Mouse (Mus musculus): ENCODE measurements around the gene Rec8. TPM values are rescaled to one million over a fixed set of nuclear protein-coding genes. Genes with fewer than 3 reads are reported as not detected.
A peak's percentile ranks its signal among the peaks of the same experiment; 100 is the strongest.

Gene Rec8
- polyA plus RNA-seq (2012; ENCODE audit: insufficient read depth, insufficient read length, missing spikeins), result not detected in 2 replicates

DNA sequence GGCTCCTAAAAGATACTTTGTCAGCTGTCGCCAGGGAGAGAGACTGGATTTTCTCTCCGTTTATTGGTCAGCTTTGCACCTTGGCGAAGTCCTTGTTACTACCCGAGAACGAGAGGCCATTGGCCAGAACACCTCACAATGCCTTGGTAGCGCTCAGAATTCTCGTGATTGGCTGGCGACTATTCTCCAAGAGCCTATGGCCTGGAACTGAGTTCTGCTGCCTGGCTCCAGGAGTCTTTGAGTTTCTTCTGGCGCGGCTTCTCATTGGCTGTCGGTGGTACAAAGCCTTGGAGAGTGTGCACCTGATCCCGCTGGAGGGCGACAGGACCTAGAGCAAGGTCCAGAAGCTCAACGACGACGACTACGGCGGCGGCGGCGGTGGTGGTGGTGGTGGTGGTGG lies at the start of gene Rec8:
TSS of gene Rec8 (plus strand) at position 216 of the 400 bp plus-strand sequence.
- no peak within 1 kb of the TSS for H3K27ac ChIP-seq (replicated peaks; ENCODE audit: low read depth, low read length)
- no peaks in the 10 kb centered on the region for H3K4me1 ChIP-seq (ENCODE audit: control insufficient read depth, insufficient read depth, insufficient read length, low read length)
- no peak within 1 kb of the TSS for H3K4me3 ChIP-seq (ENCODE audit: insufficient read depth, low read depth, low read length)

DNA sequence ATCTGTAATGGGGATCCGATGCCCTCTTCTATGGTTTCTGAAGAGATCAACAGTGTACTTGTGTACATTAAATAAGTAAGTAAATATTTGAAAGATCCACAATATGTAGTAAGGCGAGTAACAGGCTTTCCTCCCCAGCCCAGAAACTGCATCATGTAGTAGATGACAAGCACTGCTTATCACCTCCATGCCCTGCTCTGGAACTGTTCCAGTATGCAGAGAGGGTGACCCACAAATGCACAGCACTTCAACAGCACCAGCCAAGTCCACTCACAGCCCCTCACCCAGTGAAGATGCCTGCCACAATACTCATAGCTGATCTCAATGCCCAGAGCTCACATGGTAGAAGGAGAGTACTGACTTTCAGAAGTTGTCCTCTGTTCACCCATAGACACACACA lies 47.2 kb upstream of the Rec8 start:
- Histone ChIP-seq H3K4me3 (ENCODE audit: insufficient read depth, low read depth, low read length) (no peak overlapping the region), H3K27ac (replicated peaks; ENCODE audit: low read depth, low read length) (no peak overlapping the region), H3K4me1 (ENCODE audit: control insufficient read depth, insufficient read depth, insufficient read length, low read length) (no peaks in the 10 kb centered on the region)

DNA sequence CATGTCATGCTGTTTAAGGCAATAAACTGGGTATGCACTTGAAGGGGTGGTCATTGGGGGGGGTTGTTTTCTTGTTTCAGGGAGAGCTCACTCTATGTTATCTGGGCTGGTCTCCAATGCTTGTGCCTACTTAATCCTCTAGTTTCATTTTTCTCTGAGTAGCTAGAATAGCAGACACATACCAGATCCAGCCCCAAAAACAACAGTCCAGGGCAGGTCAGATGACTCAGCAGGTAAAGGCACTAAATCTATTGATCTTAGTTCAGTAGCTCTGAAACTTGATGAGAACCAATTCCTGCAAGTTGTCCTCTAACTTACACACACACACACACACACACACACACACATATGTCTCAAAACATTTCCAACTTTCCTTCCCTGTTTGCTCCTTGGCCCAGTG lies 46.1 kb upstream of the Rec8 start:
- Histone ChIP-seq H3K4me3 (ENCODE audit: insufficient read depth, low read depth, low read length) (no peak overlapping the region), H3K27ac (replicated peaks; ENCODE audit: low read depth, low read length) (no peak overlapping the region), H3K4me1 (ENCODE audit: control insufficient read depth, insufficient read depth, insufficient read length, low read length) (no peaks in the 10 kb centered on the region)

DNA sequence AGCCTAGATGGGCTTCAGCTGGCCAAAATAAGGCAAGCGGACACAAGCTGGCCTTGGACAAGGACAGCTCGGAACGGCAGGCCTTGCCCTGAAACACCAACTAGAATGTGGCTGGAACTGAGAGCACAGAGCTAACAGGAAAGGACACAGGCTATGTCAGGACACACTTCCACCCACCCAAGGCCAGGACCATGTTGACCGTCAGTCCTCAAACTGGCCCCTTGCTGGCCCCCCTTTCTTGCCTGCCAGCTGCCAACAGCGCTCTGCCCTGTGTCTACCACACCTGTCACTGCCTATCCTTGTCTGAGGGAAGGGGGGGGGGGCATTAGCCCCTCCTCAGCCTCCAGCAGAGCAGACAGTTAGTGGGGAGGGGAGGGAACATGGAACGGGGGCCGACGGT lies 42.5 kb upstream of the Rec8 start, which contains the start of gene Fitm1:
TSS of gene Fitm1 (plus strand) at position 316 of the 400 bp plus-strand sequence.
- no peak within 1 kb of the TSS for H3K27ac ChIP-seq (replicated peaks; ENCODE audit: low read depth, low read length)
- no peaks in the 10 kb centered on the region for H3K4me1 ChIP-seq (ENCODE audit: control insufficient read depth, insufficient read depth, insufficient read length, low read length)
- H3K4me3 ChIP-seq (ENCODE audit: insufficient read depth, low read depth, low read length), result no peak within 1 kb of the TSS

DNA sequence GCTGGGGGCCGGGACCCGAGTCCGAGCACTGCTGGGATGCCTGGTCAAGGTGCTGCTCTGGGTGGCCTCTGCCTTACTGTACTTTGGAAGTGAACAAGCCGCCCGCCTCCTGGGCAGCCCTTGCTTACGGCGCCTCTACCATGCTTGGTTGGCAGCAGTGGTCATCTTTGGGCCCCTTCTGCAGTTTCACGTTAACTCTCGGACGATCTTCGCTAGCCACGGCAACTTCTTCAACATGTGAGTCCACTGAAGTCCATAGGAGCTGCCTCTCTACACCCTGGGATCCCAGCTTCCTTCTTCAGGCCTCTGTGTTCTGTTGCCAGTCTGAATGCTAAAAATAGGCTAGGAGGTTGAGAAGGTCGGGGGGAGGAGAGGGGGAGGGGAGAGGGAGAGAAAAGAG lies 42.1 kb upstream of the Rec8 start:
- H3K4me1 ChIP-seq (ENCODE audit: control insufficient read depth, insufficient read depth, insufficient read length, low read length), result no peaks in the 10 kb centered on the region
- H3K4me3 ChIP-seq (ENCODE audit: insufficient read depth, low read depth, low read length), result no peak overlapping the region
- H3K27ac ChIP-seq (replicated peaks; ENCODE audit: low read depth, low read length), result no peak overlapping the region

DNA sequence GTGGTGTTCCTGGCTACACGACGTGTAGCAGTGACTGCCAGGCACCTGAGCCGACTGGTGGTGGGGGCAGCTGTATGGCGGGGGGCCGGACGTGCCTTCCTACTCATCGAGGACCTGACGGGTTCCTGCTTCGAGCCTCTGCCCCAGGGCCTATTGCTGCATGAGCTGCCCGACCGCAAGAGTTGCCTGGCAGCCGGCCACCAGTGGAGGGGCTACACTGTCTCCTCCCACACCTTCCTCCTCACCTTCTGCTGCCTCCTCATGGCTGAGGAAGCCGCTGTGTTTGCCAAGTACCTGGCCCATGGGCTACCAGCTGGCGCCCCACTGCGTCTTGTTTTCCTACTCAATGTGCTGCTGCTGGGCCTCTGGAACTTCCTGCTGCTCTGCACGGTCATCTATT lies 41.5 kb upstream of the Rec8 start:
- H3K4me1 ChIP-seq (ENCODE audit: control insufficient read depth, insufficient read depth, insufficient read length, low read length), result no peaks in the 10 kb centered on the region
- H3K27ac ChIP-seq (replicated peaks; ENCODE audit: low read depth, low read length), result no peak overlapping the region
- no peak overlapping the region for H3K4me3 ChIP-seq (ENCODE audit: insufficient read depth, low read depth, low read length)

DNA sequence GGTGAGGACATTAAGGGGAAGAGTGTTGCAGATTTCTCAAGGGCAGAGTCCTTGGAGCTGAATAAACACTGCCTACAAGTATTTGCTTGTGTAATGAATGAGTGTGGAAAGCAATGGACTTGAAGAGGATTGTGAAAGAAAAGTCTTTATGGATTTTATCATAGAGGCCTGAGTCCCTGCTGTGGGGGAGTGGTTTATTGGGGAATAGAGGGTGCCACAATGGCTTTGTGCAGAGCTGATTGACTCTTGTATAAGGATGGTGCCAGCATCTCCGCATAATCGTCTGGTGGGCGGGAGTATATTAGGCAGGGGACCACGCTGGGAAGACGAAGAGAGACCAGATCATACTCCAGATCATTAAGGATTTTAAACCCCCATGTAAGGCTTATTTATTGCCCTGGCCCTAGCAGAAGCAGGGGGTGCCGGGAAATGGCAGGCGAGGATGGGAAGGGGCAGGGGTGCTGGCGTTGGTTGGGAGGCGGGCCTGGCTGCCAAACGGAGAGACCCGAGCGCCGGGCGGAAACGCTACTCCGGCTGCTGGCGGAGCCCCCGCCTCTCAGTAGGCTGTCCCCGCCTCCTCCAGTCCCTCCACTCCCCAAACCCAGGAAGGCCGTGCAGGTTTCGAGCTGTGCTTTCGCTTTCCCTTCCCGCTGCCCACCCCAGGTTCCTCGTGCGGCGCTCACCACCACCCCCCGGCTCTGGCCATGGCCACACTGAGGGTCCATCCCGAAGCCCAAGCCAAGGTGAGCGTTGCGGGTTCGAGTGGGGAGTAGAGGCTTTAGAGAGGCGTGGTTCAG lies 39.8 kb upstream of the Rec8 start, which contains the start of gene Psme1:
TSS of gene Psme1 (plus strand) at position 253 of the 797 bp plus-strand sequence.
- no peaks in the 10 kb centered on the region for H3K4me1 ChIP-seq (ENCODE audit: control insufficient read depth, insufficient read depth, insufficient read length, low read length)
- peak within 1 kb of the TSS; percentile 76 for H3K27ac ChIP-seq (replicated peaks; ENCODE audit: low read depth, low read length)
- peak within 1 kb of the TSS; percentile 87 for H3K4me3 ChIP-seq (ENCODE audit: insufficient read depth, low read depth, low read length)

DNA sequence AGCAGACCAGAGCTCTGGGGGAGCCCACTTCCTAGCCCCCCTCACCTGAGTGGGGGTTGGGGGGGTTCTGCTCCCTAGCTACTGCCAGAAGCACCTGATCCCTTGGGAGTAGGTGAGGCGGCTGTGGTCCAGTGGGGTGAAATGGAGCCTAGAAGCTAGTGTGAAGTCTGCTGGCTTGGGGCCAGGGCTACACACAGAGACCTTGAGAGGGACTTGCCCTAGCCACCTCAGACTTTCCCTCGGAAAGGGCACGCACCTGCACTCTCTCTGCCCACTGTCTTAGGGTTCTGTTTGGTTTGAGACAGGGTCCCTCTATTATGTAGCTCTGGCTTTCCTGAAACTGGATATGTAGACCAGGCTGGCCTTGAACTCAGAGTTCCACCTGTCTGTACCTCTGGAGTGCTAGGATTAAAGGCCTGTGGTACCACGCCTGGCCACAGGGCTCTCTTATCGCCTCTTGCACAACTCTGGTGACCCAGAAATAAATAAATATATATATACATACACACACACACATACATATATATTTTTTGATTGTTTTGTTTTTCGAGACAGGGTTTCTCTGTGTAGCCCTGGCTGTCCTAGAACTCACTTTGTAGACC lies 39.1 kb upstream of the Rec8 start:
- Histone ChIP-seq H3K27ac (replicated peaks; ENCODE audit: low read depth, low read length) (peak overlapping the region; percentile 76), H3K4me3 (ENCODE audit: insufficient read depth, low read depth, low read length) (peak overlapping the region; percentile 87), H3K4me1 (ENCODE audit: control insufficient read depth, insufficient read depth, insufficient read length, low read length) (no peaks in the 10 kb centered on the region)

DNA sequence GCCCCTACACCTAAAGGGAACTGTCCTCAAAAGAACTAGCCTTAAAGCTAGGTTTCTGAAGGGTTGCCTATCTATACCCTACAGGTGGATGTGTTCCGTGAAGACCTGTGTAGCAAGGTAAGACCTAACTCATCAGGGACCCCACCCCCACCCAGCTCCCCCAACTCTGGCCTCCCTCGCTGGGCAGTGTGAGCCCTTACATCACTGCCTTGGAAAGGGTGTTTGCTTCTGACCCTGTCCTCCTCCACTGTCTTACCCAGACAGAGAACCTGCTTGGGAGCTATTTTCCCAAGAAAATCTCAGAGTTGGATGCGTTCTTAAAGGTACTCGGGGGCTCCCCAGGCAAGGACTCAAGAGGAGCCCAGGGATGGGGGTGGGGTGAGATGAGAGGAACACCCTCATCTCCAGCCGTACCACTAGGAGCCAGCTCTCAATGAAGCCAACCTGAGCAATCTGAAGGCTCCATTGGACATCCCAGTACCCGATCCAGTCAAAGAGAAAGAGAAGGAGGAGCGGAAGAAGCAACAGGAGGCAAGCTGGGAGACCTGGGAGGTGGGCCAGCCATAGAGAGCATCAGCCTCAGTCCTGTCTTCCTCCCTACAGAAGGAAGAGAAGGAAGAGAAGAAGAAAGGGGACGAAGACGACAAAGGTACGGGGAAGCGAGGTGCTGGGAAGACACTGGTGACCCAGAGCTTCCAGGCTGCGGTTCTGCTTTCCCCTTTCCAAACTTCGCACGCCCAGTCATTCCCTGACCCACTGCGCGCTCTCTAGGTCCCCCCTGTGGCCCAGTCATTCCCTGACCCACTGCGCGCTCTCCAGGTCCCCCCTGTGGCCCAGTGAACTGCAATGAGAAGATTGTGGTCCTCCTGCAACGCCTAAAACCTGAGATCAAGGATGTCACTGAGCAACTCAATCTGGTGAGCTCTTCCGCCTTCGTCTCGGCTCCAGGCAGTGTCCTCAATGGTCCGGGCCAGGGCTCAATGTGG lies 38.0 kb upstream of the Rec8 start:
- no peak overlapping the region for H3K4me3 ChIP-seq (ENCODE audit: insufficient read depth, low read depth, low read length)
- no peaks in the 10 kb centered on the region for H3K4me1 ChIP-seq (ENCODE audit: control insufficient read depth, insufficient read depth, insufficient read length, low read length)
- no peak overlapping the region for H3K27ac ChIP-seq (replicated peaks; ENCODE audit: low read depth, low read length)

DNA sequence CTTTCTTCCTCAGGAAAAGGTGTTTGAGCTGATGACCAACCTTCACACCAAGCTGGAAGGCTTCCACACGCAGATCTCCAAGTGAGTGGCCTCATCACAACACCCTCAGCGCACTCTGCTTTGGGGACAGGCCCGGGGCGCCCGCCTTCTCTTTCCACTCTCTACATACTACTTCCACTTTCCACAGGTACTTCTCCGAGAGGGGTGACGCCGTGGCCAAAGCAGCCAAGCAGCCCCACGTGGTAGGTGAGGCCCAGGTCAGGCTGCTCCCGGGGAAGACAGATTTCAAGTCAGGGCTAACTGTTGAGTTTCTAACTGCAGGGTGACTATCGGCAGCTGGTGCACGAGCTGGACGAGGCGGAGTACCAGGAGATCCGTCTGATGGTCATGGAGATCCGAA lies 37.1 kb upstream of the Rec8 start:
- no peak overlapping the region for H3K27ac ChIP-seq (replicated peaks; ENCODE audit: low read depth, low read length)
- no peak overlapping the region for H3K4me3 ChIP-seq (ENCODE audit: insufficient read depth, low read depth, low read length)
- no peaks in the 10 kb centered on the region for H3K4me1 ChIP-seq (ENCODE audit: control insufficient read depth, insufficient read depth, insufficient read length, low read length)

DNA sequence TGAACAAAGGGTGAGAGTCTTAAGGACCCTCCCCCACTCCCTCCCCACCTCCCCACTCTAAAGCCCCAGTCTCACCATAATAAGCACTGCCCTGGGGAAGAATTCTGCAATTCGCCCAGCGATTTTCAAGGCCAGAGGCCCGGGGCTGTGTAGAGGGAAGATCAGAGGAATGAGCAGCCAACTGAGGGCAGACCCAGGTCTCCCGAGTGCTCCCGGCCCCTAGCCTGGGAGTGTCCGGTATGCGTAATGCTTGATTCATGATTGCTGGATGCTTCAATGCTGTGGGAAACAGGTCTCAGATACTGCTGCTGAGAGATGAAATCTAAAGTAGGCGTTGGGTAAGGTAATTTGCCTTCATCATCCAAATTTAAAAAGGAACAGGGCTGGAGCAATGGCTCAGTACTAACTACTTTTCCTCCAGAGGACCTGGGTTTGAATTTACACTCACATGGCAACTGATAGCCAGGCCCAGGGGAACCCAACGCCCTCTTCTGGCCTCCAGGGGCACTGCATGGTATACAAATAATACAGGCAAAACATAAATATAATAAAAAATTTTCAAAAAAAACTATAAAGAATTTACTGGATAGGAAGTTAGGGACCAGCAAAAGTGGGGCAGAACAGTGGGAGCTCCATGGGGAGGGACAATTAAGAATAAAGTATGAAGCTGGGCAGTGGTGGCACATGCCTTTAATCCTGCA lies 35.7 kb upstream of the Rec8 start:
- Histone ChIP-seq H3K27ac (replicated peaks; ENCODE audit: low read depth, low read length) (no peak overlapping the region), H3K4me3 (ENCODE audit: insufficient read depth, low read depth, low read length) (no peak overlapping the region), H3K4me1 (ENCODE audit: control insufficient read depth, insufficient read depth, insufficient read length, low read length) (no peaks in the 10 kb centered on the region)

DNA sequence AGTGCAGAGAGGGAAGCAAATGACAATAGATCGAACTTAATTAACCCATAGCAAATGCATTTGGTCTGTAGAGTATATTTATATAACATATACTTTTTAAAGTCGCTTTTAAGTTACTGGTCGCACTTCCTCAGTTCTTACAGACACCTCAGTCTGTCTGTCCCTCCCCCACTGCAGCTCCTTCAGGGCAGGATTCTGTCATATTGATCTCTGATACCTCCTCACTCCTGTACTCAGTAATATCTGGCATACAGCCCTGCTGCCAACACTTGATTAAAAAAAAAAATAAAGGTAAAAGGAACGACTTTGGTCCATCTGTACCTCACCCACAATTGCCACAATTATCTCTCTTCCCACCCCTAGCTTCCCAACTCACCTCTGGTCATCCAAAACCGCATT lies 33.5 kb upstream of the Rec8 start:
- Histone ChIP-seq H3K4me1 (ENCODE audit: control insufficient read depth, insufficient read depth, insufficient read length, low read length) (no peaks in the 10 kb centered on the region), H3K4me3 (ENCODE audit: insufficient read depth, low read depth, low read length) (peak overlapping the region; percentile 81), H3K27ac (replicated peaks; ENCODE audit: low read depth, low read length) (no peak overlapping the region)

DNA sequence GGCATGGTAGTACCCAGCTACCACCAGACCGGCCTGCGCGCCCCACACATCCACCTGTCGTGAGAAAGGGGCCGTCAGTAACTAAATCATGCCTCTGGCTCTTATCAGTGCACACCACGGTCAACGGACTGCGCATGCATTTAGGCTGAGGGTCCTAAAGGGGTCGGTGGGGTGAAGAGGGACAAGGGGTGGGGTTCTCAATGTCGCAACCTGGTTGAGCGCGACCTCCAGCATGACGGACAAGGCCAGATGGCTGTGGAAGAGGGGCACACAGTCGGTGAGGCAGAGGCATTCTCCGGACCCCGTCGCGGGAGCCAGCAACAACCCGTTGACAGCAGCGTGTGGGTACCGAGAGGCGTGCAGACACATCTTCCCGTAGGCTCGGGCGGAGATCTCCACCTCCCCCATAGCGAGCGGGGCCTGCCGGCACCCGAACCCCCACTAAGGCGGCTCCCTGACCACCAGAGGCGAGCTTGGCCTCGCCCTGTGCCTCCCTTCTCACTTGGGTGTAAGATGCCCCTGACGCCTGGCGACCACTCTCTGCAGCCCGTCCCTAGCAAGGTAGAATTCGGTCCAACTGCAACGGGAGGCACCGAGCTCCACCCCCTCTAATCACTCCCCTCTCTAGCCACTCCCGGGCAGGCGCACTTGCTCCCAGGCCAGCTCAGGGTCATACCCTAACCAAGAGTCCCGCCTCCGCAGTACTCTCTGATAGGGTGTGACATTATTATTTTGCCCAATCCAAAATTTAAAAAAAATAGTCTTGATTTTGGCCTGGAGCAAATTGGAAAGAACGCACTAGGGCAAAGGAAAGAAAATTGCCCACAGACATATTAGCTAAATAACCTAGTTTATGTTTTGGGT lies 32.9 kb upstream of the Rec8 start, which contains the start of gene Emc9:
TSS of gene Emc9 (minus strand) at position 601 of the 864 bp plus-strand sequence.
- Histone ChIP-seq H3K27ac (replicated peaks; ENCODE audit: low read depth, low read length) (peak within 1 kb of the TSS; percentile 55), H3K4me1 (ENCODE audit: control insufficient read depth, insufficient read depth, insufficient read length, low read length) (peaks cover 3% of the 10 kb centered on the region; the same call in 1 of the 2 replicates), H3K4me3 (ENCODE audit: insufficient read depth, low read depth, low read length) (peak within 1 kb of the TSS; percentile 81)

DNA sequence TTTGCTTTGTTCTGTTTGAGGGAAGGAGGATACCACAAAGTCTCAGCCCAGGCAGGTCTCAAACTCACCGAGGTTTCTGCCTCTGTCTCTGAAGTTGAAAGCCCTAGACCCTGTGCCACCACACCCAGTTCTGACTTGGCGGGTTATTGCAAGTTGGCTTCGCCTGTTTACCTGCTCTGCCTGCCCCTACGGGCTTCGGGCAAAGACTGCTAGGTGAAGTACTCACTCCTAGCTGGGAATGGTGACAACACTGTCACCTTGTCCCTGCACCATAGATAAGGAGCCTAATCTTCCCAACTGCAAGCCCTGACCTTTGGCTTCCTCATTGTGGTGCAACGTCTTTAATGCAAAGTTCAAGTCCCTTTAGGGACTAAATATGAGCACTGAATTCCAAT lies 32.3 kb upstream of the Rec8 start:
- Histone ChIP-seq H3K27ac (replicated peaks; ENCODE audit: low read depth, low read length) (peak overlapping the region; percentile 32), H3K4me3 (ENCODE audit: insufficient read depth, low read depth, low read length) (no peak overlapping the region), H3K4me1 (ENCODE audit: control insufficient read depth, insufficient read depth, insufficient read length, low read length) (peaks cover 5% of the 10 kb centered on the region; the same call in 1 of the 2 replicates)
